Mouse (Mus musculus) liver, adult 2 months (tissue): ENCODE results near the gene Mtg2.

Experiments used
- CTCF ChIP-seq: fragments of 200-500 bp; IDR thresholded peaks from 2 replicates; pipeline ENCODE4 v1.5.1; 2011; ENCODE audit warnings: low read depth, low read length, control low read depth
- POLR2A ChIP-seq: fragments of 200-500 bp; IDR thresholded peaks from 2 replicates; pipeline ENCODE4 v1.6.1; 2011; ENCODE audit warnings: low read length, control low read depth; ENCODE audit not compliant: insufficient read depth; ENCODE audit errors: extremely low read depth

DNA sequence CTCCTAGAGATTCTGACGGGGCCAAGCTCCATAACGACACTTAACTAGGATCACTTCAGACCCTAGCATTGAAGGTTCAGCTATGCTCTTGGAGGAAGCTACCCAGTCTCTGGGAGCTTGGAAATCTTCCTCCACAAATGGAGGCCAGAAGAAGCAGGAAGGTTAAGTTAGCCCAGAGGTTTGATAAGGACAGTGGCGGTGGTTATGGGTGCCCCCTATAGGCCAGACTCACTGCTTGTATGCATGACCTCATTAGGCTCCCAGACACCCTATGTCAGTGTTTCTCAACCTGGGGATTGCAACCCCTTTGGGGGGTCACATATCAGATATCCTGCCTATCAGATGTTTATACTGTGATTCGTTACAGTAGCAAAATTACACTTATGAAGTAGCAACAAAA, 36.7 kb downstream of the Mtg2 start:
- TF ChIP-seq CTCF, result no peak
- no peak for TF ChIP-seq POLR2A
